Mouse (Mus musculus): ENCODE measurements around the gene Vsig10. TPM values are rescaled to one million over a fixed set of nuclear protein-coding genes. Genes with fewer than 3 reads are reported as not detected.
A peak's percentile ranks its signal among the peaks of the same experiment; 100 is the strongest.
"Not testable (repeated sequence)": the region's sequence is repeated elsewhere in the genome, so short reads cannot be mapped to it uniquely, and the experiment has no call there.

The Vsig10 gene
- polyA plus RNA-seq, 1 experiment from 2014 or later = 2.2 TPM

DNA sequence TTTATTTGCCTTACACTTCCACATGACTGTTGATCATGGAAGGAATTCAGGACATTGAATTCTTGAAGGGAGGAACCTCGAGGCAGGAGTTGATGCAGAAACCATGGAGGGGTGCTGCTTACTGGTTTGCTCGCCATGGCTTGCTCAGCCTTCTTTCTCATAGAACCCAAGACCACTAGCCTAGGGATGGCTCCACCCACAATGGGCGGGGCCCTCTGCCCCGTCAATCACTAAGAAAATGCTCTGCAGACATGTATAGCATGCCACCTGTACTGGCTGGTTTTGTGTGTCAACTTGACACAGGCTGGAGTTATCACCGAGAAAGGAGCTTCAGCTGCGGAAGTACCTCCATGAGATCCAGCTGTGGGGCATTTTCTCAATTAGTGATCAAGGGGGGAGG is 21.2 kb downstream of the Vsig10 start:
- H3K27ac ChIP-seq (ENCODE audit: low read depth, low read length) = no peak overlapping the region
- no peaks in the 10 kb centered on the region for H3K36me3 ChIP-seq (ENCODE audit: control insufficient read depth, insufficient read depth, low read length)
- 78% methylated on average over 6 of the region's 6 CpGs for WGBS
- H3K9ac ChIP-seq (ENCODE audit: low read depth, low read length) = no peak overlapping the region
- no peaks in the 10 kb centered on the region for H3K9me3 ChIP-seq (ENCODE audit: control insufficient read depth, low read length)
- ATAC-seq (replicated peaks; ENCODE audit: low FRiP score) (no peak), DNase-seq (ENCODE audit: low spot score) (no peak)
- H3K4me1 ChIP-seq (replicated peaks; ENCODE audit: control insufficient read depth, insufficient read depth, low read length) = no peaks in the 10 kb centered on the region
- H3K4me3 ChIP-seq (ENCODE audit: low read depth, low read length) = no peak overlapping the region
- H3K27me3 ChIP-seq (replicated peaks; ENCODE audit: control insufficient read depth, insufficient read depth, low read length) = no peaks in the 10 kb centered on the region
- H3K4me2 ChIP-seq = no peak overlapping the region

- H3K4me1 ChIP-seq (replicated peaks; ENCODE audit: control insufficient read depth, insufficient read depth, low read length) = no peaks in the 10 kb centered on the region
- 65% methylated on average over 6 of the region's 6 CpGs for WGBS
- H3K9ac ChIP-seq (ENCODE audit: low read depth, low read length) = no peak overlapping the region
- DNase-seq (ENCODE audit: low spot score) (no peak), ATAC-seq (replicated peaks; ENCODE audit: low FRiP score) (no peak)
- no peak overlapping the region for H3K4me2 ChIP-seq
- no peak overlapping the region for H3K4me3 ChIP-seq (ENCODE audit: low read depth, low read length)
- H3K36me3 ChIP-seq (ENCODE audit: control insufficient read depth, insufficient read depth, low read length) = no peaks in the 10 kb centered on the region
- H3K27me3 ChIP-seq (replicated peaks; ENCODE audit: control insufficient read depth, insufficient read depth, low read length) = no peaks in the 10 kb centered on the region
- no peaks in the 10 kb centered on the region for H3K9me3 ChIP-seq (ENCODE audit: control insufficient read depth, low read length)
- H3K27ac ChIP-seq (ENCODE audit: low read depth, low read length) = no peak overlapping the region
Measured at GRCm38 (mm10) chr5:117341896-117342295, 23.0 kb downstream of the Vsig10 start.

GRCm38 (mm10) chr5:117344496-117344895 is 25.6 kb downstream of the Vsig10 start:
- not testable (repeated sequence) for H3K4me2 ChIP-seq; H3K9me3 ChIP-seq (ENCODE audit: control insufficient read depth, low read length); ATAC-seq (replicated peaks; ENCODE audit: low FRiP score); H3K4me3 ChIP-seq (ENCODE audit: low read depth, low read length); H3K9ac ChIP-seq (ENCODE audit: low read depth, low read length); DNase-seq (ENCODE audit: low spot score); H3K27ac ChIP-seq (ENCODE audit: low read depth, low read length); H3K36me3 ChIP-seq (ENCODE audit: control insufficient read depth, insufficient read depth, low read length); H3K27me3 ChIP-seq (replicated peaks; ENCODE audit: control insufficient read depth, insufficient read depth, low read length); H3K4me1 ChIP-seq (replicated peaks; ENCODE audit: control insufficient read depth, insufficient read depth, low read length)
- 79% methylated on average over 5 of the region's 5 CpGs for WGBS

DNA sequence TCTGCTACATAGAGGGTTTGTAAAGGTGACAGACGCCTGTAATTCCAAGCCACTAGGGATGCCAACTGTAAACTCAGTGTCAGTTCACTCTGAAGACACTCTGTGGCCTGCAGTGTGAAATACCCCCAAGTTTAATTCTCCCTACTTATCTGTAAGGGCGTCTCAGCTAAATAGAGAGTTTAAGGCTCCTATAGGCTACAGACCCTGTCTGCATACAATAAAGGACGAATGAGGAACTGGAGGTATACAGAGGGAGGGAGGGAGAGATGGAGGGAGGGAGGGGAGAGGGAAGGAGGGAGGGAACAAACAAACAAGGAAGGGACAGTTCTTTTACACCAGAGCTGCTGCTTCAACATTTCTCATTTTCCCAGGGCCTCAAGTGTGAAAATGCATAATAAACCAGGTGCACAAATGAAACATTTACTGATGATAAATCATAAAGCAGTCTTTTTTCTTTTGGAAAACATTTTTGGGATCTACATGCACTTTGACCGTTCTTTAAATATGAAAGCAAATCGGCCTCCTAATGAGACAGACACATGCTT is 26.6 kb downstream of the Vsig10 start:
- no peak for DNase-seq (ENCODE audit: low spot score)
- no peaks in the 10 kb centered on the region for H3K36me3 ChIP-seq (ENCODE audit: control insufficient read depth, insufficient read depth, low read length)
- H3K4me2 ChIP-seq = no peak overlapping the region
- H3K9me3 ChIP-seq (ENCODE audit: control insufficient read depth, low read length) = no peaks in the 10 kb centered on the region
- no peak overlapping the region for H3K27ac ChIP-seq (ENCODE audit: low read depth, low read length)
- H3K9ac ChIP-seq (ENCODE audit: low read depth, low read length) = no peak overlapping the region
- whole genome bisulfite sequencing = 72% methylated on average over 5 of the region's 5 CpGs
- no peaks in the 10 kb centered on the region for H3K4me1 ChIP-seq (replicated peaks; ENCODE audit: control insufficient read depth, insufficient read depth, low read length)
- no peaks in the 10 kb centered on the region for H3K27me3 ChIP-seq (replicated peaks; ENCODE audit: control insufficient read depth, insufficient read depth, low read length)
- no peak overlapping the region for H3K4me3 ChIP-seq (ENCODE audit: low read depth, low read length)
- no peak for ATAC-seq (replicated peaks; ENCODE audit: low FRiP score)

DNA sequence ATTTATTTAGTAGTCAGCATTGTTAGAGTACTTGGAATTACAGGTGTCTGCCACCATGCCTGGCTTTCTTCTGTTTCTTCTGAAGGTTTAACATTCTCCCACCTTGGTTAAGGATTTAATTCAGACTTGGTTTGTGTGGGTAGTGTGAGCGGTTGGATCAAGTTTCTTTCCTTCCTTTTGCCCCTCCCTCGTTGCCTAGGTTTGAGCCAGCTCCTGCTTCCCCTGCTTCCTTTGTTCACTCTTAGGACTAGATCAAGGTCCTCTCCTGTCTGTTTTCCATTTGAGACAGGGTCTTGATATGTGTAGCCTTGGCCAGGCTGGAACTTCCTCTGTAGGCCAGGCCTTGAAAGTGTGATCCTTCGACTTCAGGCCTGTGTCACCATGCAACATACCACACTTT is 27.4 kb downstream of the Vsig10 start:
- Histone ChIP-seq H3K4me1 (replicated peaks; ENCODE audit: control insufficient read depth, insufficient read depth, low read length) (no peaks in the 10 kb centered on the region), H3K4me2 (no peak overlapping the region), H3K27ac (ENCODE audit: low read depth, low read length) (no peak overlapping the region), H3K9me3 (ENCODE audit: control insufficient read depth, low read length) (no peaks in the 10 kb centered on the region), H3K27me3 (replicated peaks; ENCODE audit: control insufficient read depth, insufficient read depth, low read length) (no peaks in the 10 kb centered on the region), H3K36me3 (ENCODE audit: control insufficient read depth, insufficient read depth, low read length) (no peaks in the 10 kb centered on the region), H3K9ac (ENCODE audit: low read depth, low read length) (no peak overlapping the region), H3K4me3 (ENCODE audit: low read depth, low read length) (no peak overlapping the region)
- ATAC-seq (replicated peaks; ENCODE audit: low FRiP score) = no peak; the same call in 1 of the 2 replicates
- 60% methylated on average over 3 of the region's 3 CpGs for WGBS
- DNase-seq (ENCODE audit: low spot score) = no peak

GRCm38 (mm10) chr5:117347011-117347410 is 28.1 kb downstream of the Vsig10 start:
- Histone ChIP-seq H3K27ac (ENCODE audit: low read depth, low read length) (no peak overlapping the region), H3K4me1 (replicated peaks; ENCODE audit: control insufficient read depth, insufficient read depth, low read length) (no peaks in the 10 kb centered on the region), H3K4me3 (ENCODE audit: low read depth, low read length) (no peak overlapping the region), H3K27me3 (replicated peaks; ENCODE audit: control insufficient read depth, insufficient read depth, low read length) (no peaks in the 10 kb centered on the region), H3K9ac (ENCODE audit: low read depth, low read length) (no peak overlapping the region), H3K4me2 (no peak overlapping the region), H3K36me3 (ENCODE audit: control insufficient read depth, insufficient read depth, low read length) (no peaks in the 10 kb centered on the region), H3K9me3 (ENCODE audit: control insufficient read depth, low read length) (no peaks in the 10 kb centered on the region)
- ATAC-seq (replicated peaks; ENCODE audit: low FRiP score) (no peak), DNase-seq (ENCODE audit: low spot score) (no peak)
- WGBS = 61% methylated on average over 5 of the region's 5 CpGs

- Histone ChIP-seq H3K9ac (ENCODE audit: low read depth, low read length) (no peak overlapping the region), H3K4me3 (ENCODE audit: low read depth, low read length) (no peak overlapping the region), H3K36me3 (ENCODE audit: control insufficient read depth, insufficient read depth, low read length) (no peaks in the 10 kb centered on the region), H3K9me3 (ENCODE audit: control insufficient read depth, low read length) (no peaks in the 10 kb centered on the region), H3K4me1 (replicated peaks; ENCODE audit: control insufficient read depth, insufficient read depth, low read length) (no peaks in the 10 kb centered on the region), H3K4me2 (peak overlapping the region; percentile 12; the same call in 1 of the 2 replicates), H3K27ac (ENCODE audit: low read depth, low read length) (no peak overlapping the region), H3K27me3 (replicated peaks; ENCODE audit: control insufficient read depth, insufficient read depth, low read length) (no peaks in the 10 kb centered on the region)
- no peak for DNase-seq (ENCODE audit: low spot score)
- no peak for ATAC-seq (replicated peaks; ENCODE audit: low FRiP score)
- WGBS = 90% methylated on average over 2 of the region's 2 CpGs
Measured at GRCm38 (mm10) chr5:117347838-117348237, 29.0 kb downstream of the Vsig10 start.

GRCm38 (mm10) chr5:117348279-117348678 is 29.4 kb downstream of the Vsig10 start:
- Histone ChIP-seq H3K9me3 (ENCODE audit: control insufficient read depth, low read length) (no peaks in the 10 kb centered on the region), H3K27ac (ENCODE audit: low read depth, low read length) (no peak overlapping the region), H3K4me3 (ENCODE audit: low read depth, low read length) (no peak overlapping the region), H3K36me3 (ENCODE audit: control insufficient read depth, insufficient read depth, low read length) (no peaks in the 10 kb centered on the region), H3K9ac (ENCODE audit: low read depth, low read length) (no peak overlapping the region), H3K27me3 (replicated peaks; ENCODE audit: control insufficient read depth, insufficient read depth, low read length) (no peaks in the 10 kb centered on the region), H3K4me2 (peak overlapping the region; percentile 41; the same call in 1 of the 2 replicates), H3K4me1 (replicated peaks; ENCODE audit: control insufficient read depth, insufficient read depth, low read length) (no peaks in the 10 kb centered on the region)
- ATAC-seq (replicated peaks; ENCODE audit: low FRiP score) = peak; percentile 61; the same call in 1 of the 2 replicates
- peak; percentile 67 for DNase-seq (ENCODE audit: low spot score)
- 28% methylated on average over 19 of the region's 19 CpGs for WGBS

DNA sequence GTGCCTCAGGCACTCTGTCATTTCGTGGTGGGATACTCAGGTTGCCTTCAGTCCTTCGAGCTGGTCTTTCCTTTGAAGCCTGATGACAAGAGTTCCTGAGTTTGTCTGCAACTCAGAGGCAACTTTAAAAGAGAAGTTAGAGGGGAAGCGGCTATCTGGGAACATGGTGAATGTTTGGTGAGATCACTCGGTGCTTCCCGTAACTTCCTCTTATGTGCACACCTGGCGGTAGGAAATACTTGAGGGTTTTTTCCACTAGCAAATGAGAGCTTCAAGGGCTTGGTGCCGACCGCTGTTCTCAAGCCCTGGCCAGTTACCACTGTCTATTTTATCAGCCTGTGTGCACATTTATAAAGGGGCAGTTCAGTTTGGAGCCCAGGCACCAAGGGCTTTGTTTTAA is 35.2 kb downstream of the Vsig10 start:
- ATAC-seq (replicated peaks; ENCODE audit: low FRiP score) = no peak
- Histone ChIP-seq H3K27ac (ENCODE audit: low read depth, low read length) (no peak overlapping the region), H3K4me3 (ENCODE audit: low read depth, low read length) (no peak overlapping the region), H3K9me3 (ENCODE audit: control insufficient read depth, low read length) (no peaks in the 10 kb centered on the region), H3K9ac (ENCODE audit: low read depth, low read length) (no peak overlapping the region), H3K4me2 (no peak overlapping the region), H3K36me3 (ENCODE audit: control insufficient read depth, insufficient read depth, low read length) (no peaks in the 10 kb centered on the region), H3K27me3 (replicated peaks; ENCODE audit: control insufficient read depth, insufficient read depth, low read length) (peaks cover 3% of the 10 kb centered on the region; the same call in 1 of the 2 replicates), H3K4me1 (replicated peaks; ENCODE audit: control insufficient read depth, insufficient read depth, low read length) (peaks cover 23% of the 10 kb centered on the region)
- WGBS = 40% methylated on average over 8 of the region's 8 CpGs
- no peak for DNase-seq (ENCODE audit: low spot score)

All from liver, embryonic 11.5 days (tissue).